In genomic region chr7:80340793-80341192, GRCm38 (mm10) we compare ENCODE assay signal across 1 mouse cellular context.
TF ChIP-seq lines count a peak whose summit lies in the region.

TSS of gene Unc45a (minus strand) at chr7:80341005.

TF ChIP-seq in CH12.LX, 34 proteins besides CTCF, POLR2A, EP300 and RAD21 (continued from another document):
- TF ChIP-seq IRF4 (IDR thresholded peaks at IDR 0.05; ENCODE audit: low read depth, low read length), result peak; percentile 51; the same call in 1 of the 2 replicates
